Mouse (Mus musculus) adrenal gland, postnatal 25 days (tissue): ENCODE measurements around the gene Uchl4. TPM values are rescaled to one million over a fixed set of nuclear protein-coding genes. Genes with fewer than 3 reads are reported as not detected.
"Not testable (repeated sequence)": the region's sequence is repeated elsewhere in the genome, so short reads cannot be mapped to it uniquely, and the experiment has no call there.

Experiments
- DNase-seq: peaks from one replicate; pipeline ENCODE4 v3.0.0; 2021; ENCODE audit warnings: mixed read lengths
- long read RNA-seq: library from polyadenylated mRNA; stranded (forward); transcript quantifications from one replicate; pipeline ENCODE4 v2.0.0, GENCODE M21; 2021
- total RNA-seq: library from RNA; stranded (reverse); gene quantifications from 2 replicates; pipeline ENCODE4 v1.2.3, GENCODE M21; 2021

Uchl4 gene
- total RNA-seq, result 2.6 and 2.9 TPM in 2 replicates
- long read RNA-seq, result 0 reads

GRCm38 (mm10) chr9:64234768-64235435 lies at the start of gene Uchl4:
Gene Uchl4, plus strand, starts transcription at chr9:64235201.
- DNase-seq, result no peak

DNA sequence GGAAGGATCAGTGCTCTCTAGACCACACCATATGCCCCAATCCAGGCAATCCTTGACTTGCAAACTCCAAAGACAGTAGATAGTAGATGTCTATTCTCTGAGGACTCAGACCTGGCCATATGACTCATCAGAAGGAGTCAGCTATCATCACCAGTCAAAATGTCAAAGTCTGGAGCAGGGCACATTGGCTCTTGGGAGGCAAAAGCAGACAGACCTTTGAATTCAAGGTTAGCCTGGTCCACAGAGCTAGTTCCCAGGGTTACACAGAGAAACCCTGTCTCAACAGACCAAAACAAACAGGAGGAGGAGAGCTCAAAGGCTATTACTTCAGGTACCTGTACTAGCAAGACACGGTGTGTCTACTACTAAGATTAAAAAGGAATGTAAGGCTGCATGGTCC lies 41.1 kb upstream of the Uchl4 start:
- no peak for DNase-seq

DNA sequence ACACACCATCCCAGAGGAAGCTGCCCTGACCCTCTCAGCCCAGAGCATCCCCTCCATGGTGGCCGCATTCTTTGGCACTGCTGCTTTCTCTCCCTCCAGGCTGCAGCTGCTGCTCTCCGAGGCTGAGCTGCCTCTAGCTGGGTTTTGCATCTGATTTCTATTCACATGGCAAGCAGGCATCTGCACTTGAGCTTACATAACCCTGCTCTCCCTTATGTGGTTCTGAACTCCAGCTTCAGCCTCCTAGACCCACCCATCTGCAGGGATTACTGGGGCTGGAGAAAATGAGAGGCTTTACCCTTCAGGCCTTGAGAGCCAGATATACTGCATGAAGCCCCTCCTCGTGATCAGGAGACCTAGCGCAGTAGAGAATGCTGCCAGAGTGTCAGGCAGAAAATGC lies 39.4 kb upstream of the Uchl4 start:
- DNase-seq, result no peak

DNA sequence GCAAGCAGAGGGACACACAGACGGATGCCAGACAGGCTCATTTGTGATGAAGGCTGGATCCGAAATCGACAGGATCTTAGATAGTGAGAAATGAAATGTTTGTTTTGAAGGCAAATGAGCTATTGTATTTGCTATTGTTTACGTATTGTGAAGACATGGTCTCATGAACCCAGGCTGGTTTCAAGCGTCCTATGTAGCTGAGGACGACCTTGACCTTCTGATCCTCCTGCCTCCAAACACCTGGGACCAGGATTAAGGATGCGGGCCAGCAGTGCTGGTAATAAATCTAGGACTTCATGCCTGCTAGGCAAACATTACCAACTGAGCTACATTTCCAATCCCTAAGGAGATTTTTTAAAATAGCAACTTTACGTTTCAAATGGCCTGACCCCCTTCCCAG lies 37.5 kb upstream of the Uchl4 start:
- DNase-seq, result no peak

GRCm38 (mm10) chr9:64198068-64198762 lies 36.8 kb upstream of the Uchl4 start:
- DNase-seq, result no peak

DNA sequence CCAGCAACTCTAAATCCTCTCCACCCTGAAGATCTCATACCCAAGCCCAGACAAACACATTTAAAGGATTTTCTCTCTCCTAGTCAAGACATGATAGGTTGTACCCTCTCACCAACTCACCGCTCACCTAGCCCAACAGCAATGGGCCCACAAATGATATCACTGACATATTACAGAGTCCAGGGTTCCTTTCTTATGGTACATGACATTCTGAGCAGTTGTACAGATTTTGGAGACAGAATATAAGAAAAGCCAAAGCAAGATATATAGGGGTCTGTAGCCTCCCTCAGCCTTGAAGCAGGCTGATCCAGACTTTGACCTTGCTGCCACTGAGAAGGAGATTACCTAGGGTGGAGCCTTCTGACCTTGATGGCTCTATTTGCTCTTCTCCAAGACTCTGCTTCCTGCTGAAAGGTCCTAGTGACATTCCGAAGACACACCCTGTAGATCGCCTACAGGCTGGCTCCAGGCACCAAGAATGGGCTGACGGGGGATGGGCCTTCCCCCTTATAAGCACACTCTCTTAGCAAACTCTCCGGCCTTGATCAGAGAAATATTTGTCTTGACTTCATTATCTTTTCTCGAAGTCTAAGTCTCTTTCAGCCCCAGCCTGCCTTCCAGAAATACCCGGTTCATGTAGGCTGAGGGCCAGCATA lies 36.1 kb upstream of the Uchl4 start:
- not testable (repeated sequence) for DNase-seq

DNA sequence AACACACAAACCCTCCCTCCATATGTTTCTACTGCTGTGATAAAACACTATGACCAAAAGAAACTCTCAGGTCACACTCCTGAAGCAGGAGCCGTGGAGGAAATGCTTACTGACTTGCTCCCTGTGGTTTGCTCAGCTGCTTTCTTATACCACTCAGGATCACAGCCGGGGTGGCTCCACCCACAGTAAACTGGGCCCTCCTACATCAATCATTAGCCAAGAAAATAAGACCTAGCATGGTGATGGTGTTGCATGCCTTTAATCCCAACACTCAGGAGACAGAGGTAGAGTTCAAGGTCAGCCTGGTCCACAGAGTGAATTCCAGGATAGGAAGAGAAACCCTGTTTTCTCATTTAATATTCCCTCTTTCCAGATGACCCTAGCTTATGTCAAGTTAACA lies 35.1 kb upstream of the Uchl4 start:
- DNase-seq, result no peak

DNA sequence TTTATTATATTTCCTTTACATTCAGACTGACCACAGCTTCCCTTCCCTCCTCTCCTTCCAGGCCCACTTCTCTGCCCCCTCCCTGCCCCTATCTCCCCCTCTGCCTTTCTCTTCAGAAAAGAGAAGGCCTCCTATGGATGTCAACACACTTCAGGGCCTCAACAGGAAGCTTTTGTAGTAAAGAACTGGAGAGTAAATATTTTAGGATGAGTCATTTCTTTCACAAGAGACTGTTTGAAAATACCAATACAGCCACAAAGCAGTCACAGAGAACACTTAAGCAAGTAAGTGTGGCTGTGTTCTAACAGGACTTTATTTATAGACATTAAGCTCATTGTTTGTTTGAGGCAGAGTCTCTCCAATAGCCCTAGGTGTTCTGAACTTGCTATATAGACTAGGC lies 32.7 kb upstream of the Uchl4 start:
- no peak for DNase-seq

- no peak for DNase-seq
These were observed 32.1 kb upstream of the Uchl4 start for GRCm38 (mm10) chr9:64202866-64203265.

DNA sequence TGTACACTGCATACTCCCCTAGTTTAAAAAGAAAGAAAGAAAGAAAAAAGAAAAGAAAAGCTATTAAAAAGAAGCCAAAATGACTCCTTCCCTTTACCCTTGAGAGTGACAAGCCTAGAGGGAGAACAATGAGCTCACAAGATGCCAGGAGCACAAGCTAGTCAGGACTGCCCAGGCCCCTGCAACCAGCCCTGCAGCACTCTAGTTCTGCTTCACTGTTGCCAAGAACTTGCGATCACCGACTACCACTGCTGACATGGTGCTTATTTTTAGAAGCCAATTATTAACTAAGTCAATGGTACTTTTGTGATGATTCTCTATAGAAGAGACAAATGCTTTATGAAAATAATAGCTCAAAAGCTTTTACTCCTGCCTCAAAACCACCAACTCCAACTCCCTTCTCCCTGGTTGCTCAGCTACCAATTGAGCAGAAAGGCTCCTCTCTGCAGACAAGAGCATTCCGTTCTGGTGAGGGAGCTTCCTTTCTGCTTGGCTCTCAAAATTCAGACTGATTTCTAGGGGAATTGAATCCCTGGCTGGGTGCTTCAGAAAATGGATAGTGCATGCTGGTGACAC lies 27.4 kb upstream of the Uchl4 start:
- DNase-seq, result no peak

DNA sequence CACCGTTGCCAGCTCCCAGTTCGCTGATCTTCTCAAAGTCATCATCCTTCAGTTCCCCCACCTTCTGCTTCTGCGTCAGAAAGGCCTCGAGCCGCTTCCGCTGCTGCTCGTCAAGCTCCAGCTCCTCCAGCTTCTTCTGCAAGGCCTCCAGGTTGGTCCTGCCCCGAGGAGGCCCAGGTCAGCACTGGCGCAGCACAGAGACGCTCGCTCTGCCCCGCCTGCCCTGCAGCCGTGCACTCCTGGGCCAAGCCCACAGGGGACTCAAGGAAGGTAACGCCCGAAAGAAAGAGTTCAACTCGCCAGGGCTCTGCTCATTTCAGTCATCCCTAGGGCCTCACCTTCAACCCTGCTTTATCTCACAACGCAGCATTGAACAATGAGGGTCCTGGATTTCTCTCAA lies 20.5 kb upstream of the Uchl4 start:
- no peak for DNase-seq

- DNase-seq, result no peak
These were observed 18.9 kb upstream of the Uchl4 start for GRCm38 (mm10) chr9:64216090-64216489.

- no peak for DNase-seq
These were observed 18.4 kb upstream of the Uchl4 start for GRCm38 (mm10) chr9:64216641-64217040.

- DNase-seq, result no peak
These were observed 17.1 kb upstream of the Uchl4 start for GRCm38 (mm10) chr9:64217887-64218286.

DNA sequence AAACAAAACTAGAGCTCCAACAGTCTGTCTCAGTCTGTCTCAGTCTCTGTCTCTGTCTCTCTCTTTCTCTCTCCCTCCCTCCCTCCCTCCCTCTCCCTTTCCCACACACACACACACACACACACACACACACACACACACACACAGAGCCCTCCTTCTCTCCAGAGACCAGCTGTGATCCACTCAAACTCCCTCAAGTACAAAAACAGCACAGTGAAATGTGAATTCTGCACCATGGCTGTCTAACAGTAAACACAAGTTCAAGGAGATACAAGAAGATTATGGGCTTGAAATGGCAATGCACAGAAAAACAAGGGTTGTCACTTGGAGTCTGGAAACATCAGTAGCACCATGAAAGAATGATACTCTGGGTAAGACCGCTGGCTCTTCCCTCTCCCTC lies 15.7 kb upstream of the Uchl4 start:
- DNase-seq, result no peak

DNA sequence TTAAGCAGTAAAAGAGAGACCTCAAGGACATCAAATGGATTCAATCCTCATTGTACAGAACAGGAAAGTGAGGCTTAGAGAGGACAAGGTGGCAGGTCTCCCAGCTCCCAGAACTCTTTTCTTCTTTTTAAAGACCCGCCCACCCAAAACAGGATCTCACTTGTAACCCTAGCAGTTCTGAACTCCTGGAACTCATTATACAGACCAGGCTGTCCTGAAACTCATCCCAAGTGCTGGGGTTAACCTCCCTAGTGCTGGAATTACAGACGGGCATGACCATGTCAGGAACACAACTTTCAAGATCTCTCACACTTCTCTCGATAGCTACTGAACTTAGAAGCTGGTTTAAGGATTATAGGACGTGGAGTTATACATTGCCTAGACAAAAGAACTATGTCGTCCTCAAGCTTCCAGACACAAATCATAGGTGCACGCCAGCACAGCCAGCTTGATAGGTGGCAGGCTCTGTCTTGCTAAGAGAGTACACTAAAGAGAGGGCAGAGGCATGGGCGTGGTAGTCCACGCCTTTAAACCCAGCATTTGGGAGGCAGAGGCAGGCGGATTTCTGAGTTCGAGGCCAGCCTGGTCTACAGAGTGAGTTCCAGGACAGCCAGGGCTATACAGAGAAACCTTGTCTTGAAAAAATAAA lies 15.1 kb upstream of the Uchl4 start:
- DNase-seq, result no peak

GRCm38 (mm10) chr9:64220603-64221002 lies 14.4 kb upstream of the Uchl4 start:
- DNase-seq, result no peak

GRCm38 (mm10) chr9:64221480-64221879 lies 13.5 kb upstream of the Uchl4 start:
- no peak for DNase-seq

DNA sequence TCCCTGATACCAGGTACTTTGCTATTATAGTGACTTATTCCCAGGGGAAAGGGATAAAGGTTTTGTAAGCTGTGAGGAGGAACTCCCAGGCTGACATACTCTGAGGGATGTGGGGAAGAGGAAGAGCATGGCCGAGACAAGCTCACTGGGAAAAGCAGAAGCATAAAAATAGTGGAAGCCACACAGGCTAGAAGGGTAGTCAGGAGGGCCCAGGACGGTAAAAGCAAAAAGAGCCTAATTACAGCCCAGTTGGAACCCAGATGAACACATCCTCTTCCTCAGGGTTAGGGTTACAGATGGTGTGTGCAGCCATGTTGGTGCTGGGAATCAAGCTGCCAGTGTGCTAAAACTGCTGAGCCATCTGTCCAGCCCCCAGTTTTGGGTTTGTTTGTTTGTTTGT lies 12.9 kb upstream of the Uchl4 start:
- DNase-seq, result no peak

GRCm38 (mm10) chr9:64225805-64226204 lies 9.2 kb upstream of the Uchl4 start:
- DNase-seq, result no peak

GRCm38 (mm10) chr9:64227736-64228135 lies 7.3 kb upstream of the Uchl4 start:
- DNase-seq, result no peak

- no peak for DNase-seq
These were observed 6.0 kb upstream of the Uchl4 start for GRCm38 (mm10) chr9:64228972-64229371.

DNA sequence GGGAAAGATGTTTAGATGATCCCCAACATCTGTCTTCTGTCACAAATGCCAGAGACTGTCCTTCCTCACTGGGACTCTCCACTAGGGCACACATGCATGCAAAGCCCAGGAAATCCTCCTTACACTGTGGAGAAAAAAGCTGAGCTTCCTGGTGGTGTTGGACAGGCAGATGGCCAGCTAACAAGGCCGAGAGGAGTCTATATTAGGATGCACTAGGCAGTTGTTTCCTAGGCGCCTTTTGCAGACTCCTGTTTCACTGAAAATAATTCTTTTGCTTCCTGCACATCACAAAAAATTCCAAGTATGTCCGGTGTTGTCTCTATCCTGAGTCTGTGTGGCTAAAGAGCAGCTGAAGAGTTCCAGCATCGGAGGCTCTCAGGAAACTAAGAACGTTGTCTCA lies 3.8 kb upstream of the Uchl4 start:
- no peak for DNase-seq
